Mouse (Mus musculus): ENCODE data around the gene Foxb1.

Foxb1 gene

GRCm38 (mm10) chr9:69760371-69761301, at the start of gene Foxb1:
TSS of gene Foxb1 (minus strand) at chr9:69760940.
- no peak for DNase-seq

DNA sequence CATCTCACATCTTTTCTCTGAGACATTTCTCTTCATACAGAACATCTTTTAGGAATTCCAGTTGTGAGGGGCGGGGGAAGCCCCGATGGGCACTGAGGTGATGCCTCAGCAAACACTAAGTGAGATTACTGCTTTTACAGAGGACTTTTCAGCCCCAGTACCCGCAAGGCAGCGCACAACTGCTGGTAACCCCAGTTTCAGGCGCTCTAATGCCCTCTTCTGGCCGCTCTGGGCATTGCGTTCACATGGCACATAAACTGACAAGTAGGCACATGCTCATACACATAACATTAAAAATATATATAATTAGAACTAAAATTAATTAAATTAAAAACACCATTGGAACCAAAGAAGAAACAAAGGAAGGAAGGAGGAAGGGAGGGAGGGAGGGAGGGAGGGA, 29.8 kb upstream of the Foxb1 start:
- no peak for DNase-seq

DNA sequence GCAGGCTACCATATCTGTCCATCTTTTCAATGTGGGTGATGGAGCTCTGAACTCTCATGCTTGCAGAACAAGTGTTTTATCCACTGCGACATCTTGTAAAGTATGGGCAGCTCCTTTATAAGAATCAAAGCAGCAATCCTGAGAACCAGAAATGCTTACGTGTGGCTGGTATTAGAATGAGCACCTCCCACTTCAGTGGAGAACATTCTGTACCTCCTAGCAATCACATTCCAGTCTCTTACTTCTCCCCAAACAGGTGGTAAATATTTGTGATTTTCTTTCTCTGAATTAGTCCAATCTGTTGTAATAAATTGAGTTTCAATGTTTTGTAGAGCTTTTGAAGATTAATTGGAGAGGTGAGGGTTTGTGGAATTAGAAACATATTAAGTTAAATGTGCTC, 19.3 kb upstream of the Foxb1 start:
- DNase-seq, result no peak

GRCm38 (mm10) chr9:69769949-69770585, 9.3 kb upstream of the Foxb1 start:
- no peak for DNase-seq

- no peak for DNase-seq
Observed at GRCm38 (mm10) chr9:69769091-69769948, 8.6 kb upstream of the Foxb1 start.

GRCm38 (mm10) chr9:69768136-69768875, 7.6 kb upstream of the Foxb1 start:
- no peak for DNase-seq

DNA sequence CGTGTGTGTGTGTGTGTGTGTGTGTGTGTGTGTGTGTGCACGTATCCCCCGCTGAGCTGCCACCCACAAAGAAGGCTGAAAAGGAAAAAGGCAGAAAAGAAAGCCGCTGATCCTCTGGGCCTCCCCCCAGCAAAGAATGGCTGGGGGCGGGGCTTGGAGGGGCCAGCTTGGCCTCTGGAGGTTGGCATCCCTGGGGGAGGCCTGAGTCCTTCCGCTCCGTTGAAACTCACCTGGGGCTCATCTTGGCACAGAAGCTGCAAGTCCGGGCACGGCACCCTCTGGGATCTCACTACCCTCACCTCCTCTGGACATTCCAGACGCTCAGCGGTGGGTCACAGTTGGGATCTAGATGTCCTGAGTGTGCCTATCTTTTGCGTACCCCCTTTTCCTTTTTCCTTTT, 6.7 kb upstream of the Foxb1 start:
- no peak for DNase-seq

GRCm38 (mm10) chr9:69766936-69767335, 6.2 kb upstream of the Foxb1 start:
- no peak for DNase-seq

GRCm38 (mm10) chr9:69766301-69766700, 5.6 kb upstream of the Foxb1 start:
- DNase-seq, result no peak

DNA sequence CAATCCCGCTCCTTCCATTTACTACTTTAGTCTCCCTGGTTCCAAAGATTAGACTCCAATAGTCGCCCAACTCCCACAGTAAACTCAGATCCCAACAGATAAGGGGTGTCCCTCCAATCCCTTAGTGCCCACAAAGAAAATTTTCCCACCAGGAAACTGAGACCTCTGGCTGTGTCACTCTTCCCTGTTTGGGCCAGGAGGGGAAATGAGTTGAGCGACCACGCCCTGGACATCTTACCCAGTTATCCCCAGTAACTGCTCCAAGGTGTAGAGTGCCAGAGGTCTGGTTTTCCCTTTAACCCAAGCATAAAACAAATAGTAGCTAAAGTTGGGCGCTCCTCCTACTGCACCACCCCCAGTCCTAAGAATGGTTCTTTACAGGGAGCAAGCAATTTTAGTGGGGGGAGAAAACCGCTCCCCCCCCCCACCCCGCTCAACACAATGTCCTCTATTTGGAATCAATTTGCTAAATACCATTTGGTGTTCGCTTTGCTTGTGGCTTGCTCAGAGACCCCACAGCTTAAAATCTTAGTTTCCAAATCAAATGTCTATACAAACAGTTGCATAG, 4.8 kb upstream of the Foxb1 start:
- no peak for DNase-seq

GRCm38 (mm10) chr9:69764586-69765482, 4.1 kb upstream of the Foxb1 start:
- no peak for DNase-seq

- DNase-seq, result no peak
Observed at GRCm38 (mm10) chr9:69763681-69764585, 3.2 kb upstream of the Foxb1 start.

DNA sequence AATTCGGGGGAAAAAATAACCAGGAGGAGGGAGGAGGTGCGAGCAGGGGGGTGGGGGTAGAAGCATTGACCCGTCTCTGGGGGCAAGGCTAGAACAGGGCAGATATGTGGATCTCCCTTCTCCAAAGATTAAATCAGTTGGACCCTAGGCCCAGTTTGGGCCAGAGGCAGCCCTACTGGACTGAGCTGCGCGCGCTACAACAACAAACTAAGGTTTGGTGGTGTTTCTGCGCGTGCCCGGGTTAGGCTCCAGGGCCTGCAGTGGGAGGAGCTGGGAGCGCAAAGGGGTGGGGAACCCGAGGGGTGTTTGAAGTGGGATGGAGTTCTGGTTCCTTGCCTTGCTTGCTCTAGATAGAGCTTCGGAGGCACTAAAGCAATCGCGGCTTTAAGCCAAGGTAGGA, 2.0 kb upstream of the Foxb1 start:
- DNase-seq, result no peak

- no peak for DNase-seq
Observed at GRCm38 (mm10) chr9:69762221-69762620, 1.5 kb upstream of the Foxb1 start.

GRCm38 (mm10) chr9:69761569-69761968, 829 bp upstream of the Foxb1 start:
- no peak for DNase-seq

- DNase-seq, result no peak
Observed at GRCm38 (mm10) chr9:69759721-69760221, 969 bp downstream of the Foxb1 start.

GRCm38 (mm10) chr9:69758946-69759615, 1.7 kb downstream of the Foxb1 start:
- DNase-seq, result no peak

DNA sequence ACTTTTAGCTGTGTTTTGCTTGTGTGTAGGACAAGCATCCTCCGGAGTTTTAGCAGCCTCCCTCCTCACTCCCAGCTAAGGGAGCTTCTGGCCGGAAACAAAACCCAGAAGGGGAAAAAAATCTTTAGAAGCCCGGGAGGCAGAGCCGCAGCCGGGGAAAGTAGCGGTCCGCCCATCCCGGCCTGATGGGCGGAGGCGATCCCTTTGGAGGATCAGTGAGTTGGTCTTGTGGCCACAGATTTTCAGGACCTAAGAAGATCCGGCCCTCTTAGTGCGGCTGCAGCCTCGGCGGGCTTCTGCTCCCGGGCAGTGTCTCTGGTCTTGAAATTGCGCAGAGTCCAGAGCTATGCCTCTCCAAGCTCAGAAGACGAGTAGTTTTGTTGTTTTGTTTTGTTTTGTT, 2.2 kb downstream of the Foxb1 start:
- DNase-seq, result no peak

DNA sequence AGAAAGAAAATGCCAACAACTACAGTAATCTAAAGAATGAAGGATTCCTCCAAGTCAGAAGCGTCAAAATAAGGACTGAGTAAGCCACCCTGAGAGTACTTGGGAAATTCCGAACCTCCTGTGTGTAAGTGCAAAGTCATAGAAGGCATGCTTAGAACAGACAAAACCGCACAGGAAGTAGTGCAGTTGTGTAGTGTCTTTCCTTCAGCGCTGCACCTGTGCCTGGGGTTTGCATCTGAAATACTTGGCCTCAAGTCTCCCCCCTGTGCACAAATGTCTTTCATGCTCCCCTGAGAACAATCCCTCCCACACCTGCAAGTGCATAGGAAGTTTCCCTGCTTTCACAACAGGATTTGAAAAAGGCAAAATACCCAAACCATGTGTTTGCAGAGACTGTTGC, 3.5 kb downstream of the Foxb1 start:
- DNase-seq, result no peak

Data from cerebellum, adult 8-10 months (tissue).